Mouse (Mus musculus) forebrain, embryonic 13.5 days (tissue): Measurements from ENCODE around the gene Atf7ip. TPM values are rescaled to one million over a fixed set of nuclear protein-coding genes. Genes with fewer than 3 reads are reported as not detected.

Source experiments
- ATAC-seq: fragments of 200-750 bp; cut with Nextera tagmentation; 2 replicates; pipeline ENCODE4 v1.8.0; 2017
- H3K27ac ChIP-seq: fragments of 300-500 bp; sonication (generic); 2 replicates; pipeline ENCODE4 v1.5.1; 2015; ENCODE audit warnings: inconsistent platforms, mild to moderate bottlenecking, moderate library complexity
- H3K27me3 ChIP-seq: fragments of 300-500 bp; sonication (generic); 2 replicates; pipeline ENCODE4 v1.6.1; 2015; ENCODE audit warnings: mild to moderate bottlenecking, inconsistent platforms
- H3K36me3 ChIP-seq: fragments of 300-500 bp; sonication (generic); 2 replicates; pipeline ENCODE4 v1.6.1; 2015; ENCODE audit warnings: mild to moderate bottlenecking, inconsistent platforms; ENCODE audit not compliant: poor library complexity, severe bottlenecking
- H3K4me1 ChIP-seq: fragments of 300-500 bp; sonication (generic); 2 replicates; pipeline ENCODE4 v1.6.1; 2015; ENCODE audit warnings: inconsistent platforms
- H3K4me2 ChIP-seq: fragments of 300-500 bp; sonication (generic); 2 replicates; pipeline ENCODE4 v1.6.1; 2015; ENCODE audit warnings: inconsistent platforms, mild to moderate bottlenecking, moderate library complexity
- H3K4me3 ChIP-seq: fragments of 300-500 bp; sonication (generic); 2 replicates; pipeline ENCODE4 v1.5.1; 2015; ENCODE audit warnings: mild to moderate bottlenecking, inconsistent platforms
- H3K9ac ChIP-seq: fragments of 300-500 bp; sonication (generic); 2 replicates; pipeline ENCODE4 v1.6.1; 2015; ENCODE audit warnings: mild to moderate bottlenecking, inconsistent platforms
- H3K9me3 ChIP-seq: fragments of 300-500 bp; sonication (generic); replicated peaks from 2 replicates; pipeline ENCODE4 v1.6.1; 2016; ENCODE audit warnings: inconsistent platforms
- WGBS: fragments of 180-500 bp; shearing (Covaris S2); methylation state at CpG from one replicate; pipeline ENCODE4 v1.1.7; 2015; 5-methylcytosine and 5-hydroxymethylcytosine counted together
- polyA plus RNA-seq: library from polyadenylated mRNA; unstranded; fragments of >200 nt; fragmentation: Nextera tagmentation; extraction: Ambion mirVana; gene quantifications from 2 replicates; pipeline ENCODE4 v1.2.1, GENCODE M21; 2015

Gene Atf7ip
- polyA plus RNA-seq, 1 experiment from 2014 or later = 47.3 TPM

- no peaks in the 10 kb centered on the region for H3K27me3 ChIP-seq
- WGBS = 91% methylated on average over 2 of the region's 2 CpGs
- no peak for ATAC-seq
Measured at GRCm38 (mm10) chr6:136644171-136644570, 138.2 kb downstream of the Atf7ip start.

DNA sequence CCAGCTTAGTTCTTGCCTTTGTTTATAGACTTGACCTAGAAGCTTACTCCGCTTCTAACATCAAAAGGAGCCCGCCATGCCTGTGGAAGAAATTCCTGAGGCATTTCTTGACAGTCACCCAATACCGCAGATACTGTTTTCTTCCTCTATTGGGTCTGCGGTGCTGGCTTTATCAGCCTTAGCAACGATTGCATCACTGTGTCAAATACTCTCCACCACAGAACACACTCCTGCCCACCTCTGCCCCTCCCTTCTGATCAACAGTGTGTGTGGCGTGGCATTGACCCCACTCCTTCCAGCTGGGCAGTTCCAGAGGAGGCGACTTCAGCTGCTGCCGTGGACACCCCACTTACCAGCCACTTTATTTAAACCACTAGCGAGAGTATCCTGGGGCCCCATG is 139.8 kb downstream of the Atf7ip start:
- Histone ChIP-seq H3K4me3 (no peak overlapping the region), H3K9me3 (0 out of 2 replicates have a peak, but pooled peaks cover 3% of the 10 kb centered on the region), H3K4me2 (no peak overlapping the region), H3K36me3 (no peaks in the 10 kb centered on the region), H3K9ac (no peak overlapping the region), H3K27me3 (no peaks in the 10 kb centered on the region), H3K27ac (no peak overlapping the region), H3K4me1 (peaks cover 11% of the 10 kb centered on the region)
- no peak for ATAC-seq
- WGBS = 50% methylated on average over 9 of the region's 9 CpGs

More at GRCm38 (mm10) chr6:136644171-136644570, 138.2 kb downstream of the Atf7ip start:
- Histone ChIP-seq H3K4me2 (no peak overlapping the region), H3K4me3 (no peak overlapping the region), H3K27ac (no peak overlapping the region), H3K36me3 (no peaks in the 10 kb centered on the region), H3K9ac (no peak overlapping the region), H3K4me1 (peaks cover 11% of the 10 kb centered on the region), H3K9me3 (0 out of 2 replicates have a peak, but pooled peaks cover 3% of the 10 kb centered on the region)

GRCm38 (mm10) chr6:136646207-136646606 is 140.2 kb downstream of the Atf7ip start:
- ATAC-seq = no peak
- Histone ChIP-seq H3K4me1 (peaks cover 11% of the 10 kb centered on the region), H3K4me2 (no peak overlapping the region), H3K9me3 (0 out of 2 replicates have a peak, but pooled peaks cover 3% of the 10 kb centered on the region), H3K36me3 (no peaks in the 10 kb centered on the region), H3K27ac (no peak overlapping the region), H3K9ac (no peak overlapping the region), H3K4me3 (no peak overlapping the region), H3K27me3 (no peaks in the 10 kb centered on the region)
- 27% methylated on average over 6 of the region's 6 CpGs for WGBS

DNA sequence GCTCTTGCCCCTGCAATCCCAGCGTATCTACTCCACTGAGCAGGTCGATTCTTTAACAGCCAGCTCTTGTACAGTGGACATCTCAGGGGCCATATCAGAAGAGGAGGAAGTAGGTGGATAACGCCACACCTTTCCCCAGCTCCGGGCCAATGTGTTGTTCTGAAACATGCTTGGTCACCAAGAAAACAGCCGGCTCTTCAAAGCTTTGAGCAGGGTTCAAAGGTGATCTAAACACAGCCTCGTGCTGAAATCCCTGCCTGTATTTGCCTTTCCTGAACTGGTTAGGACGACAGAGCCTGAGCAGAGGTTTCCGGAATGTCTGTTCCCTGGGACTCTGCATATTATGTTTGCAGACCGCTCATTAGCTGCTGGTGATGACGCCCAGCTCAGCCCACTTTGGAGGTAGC is 141.5 kb downstream of the Atf7ip start:
- H3K9ac ChIP-seq = no peak overlapping the region
- H3K36me3 ChIP-seq = no peaks in the 10 kb centered on the region
- no peak for ATAC-seq
- H3K4me1 ChIP-seq = peaks cover 11% of the 10 kb centered on the region
- 81% methylated on average over 10 of the region's 10 CpGs for WGBS
- H3K4me2 ChIP-seq = no peak overlapping the region
- H3K27ac ChIP-seq = no peak overlapping the region
- no peaks in the 10 kb centered on the region for H3K27me3 ChIP-seq
- H3K9me3 ChIP-seq = 0 out of 2 replicates have a peak, but pooled peaks cover 3% of the 10 kb centered on the region
- H3K4me3 ChIP-seq = no peak overlapping the region

- H3K27me3 ChIP-seq = no peaks in the 10 kb centered on the region
- WGBS = 94% methylated on average over 8 of the region's 8 CpGs
- ATAC-seq = no peak
Measured at GRCm38 (mm10) chr6:136650664-136651063, 144.7 kb downstream of the Atf7ip start.

GRCm38 (mm10) chr6:136653331-136653730 is 147.4 kb downstream of the Atf7ip start:
- no peak for ATAC-seq
- Histone ChIP-seq H3K27me3 (no peaks in the 10 kb centered on the region), H3K4me3 (no peak overlapping the region), H3K27ac (no peak overlapping the region), H3K4me2 (no peak overlapping the region), H3K9me3 (no peaks in the 10 kb centered on the region), H3K9ac (no peak overlapping the region), H3K4me1 (no peaks in the 10 kb centered on the region), H3K36me3 (no peaks in the 10 kb centered on the region)
- 76% methylated on average over 5 of the region's 5 CpGs for WGBS

More at GRCm38 (mm10) chr6:136650664-136651063, 144.7 kb downstream of the Atf7ip start:
- H3K9ac ChIP-seq = no peak overlapping the region
- H3K4me3 ChIP-seq = no peak overlapping the region
- H3K9me3 ChIP-seq = no peaks in the 10 kb centered on the region
- peaks cover 7% of the 10 kb centered on the region for H3K4me1 ChIP-seq
- no peak overlapping the region for H3K4me2 ChIP-seq
- H3K36me3 ChIP-seq = no peaks in the 10 kb centered on the region
- no peak overlapping the region for H3K27ac ChIP-seq

GRCm38 (mm10) chr6:136654470-136654869 is 148.5 kb downstream of the Atf7ip start:
- Histone ChIP-seq H3K9me3 (no peaks in the 10 kb centered on the region), H3K4me3 (no peak overlapping the region), H3K4me1 (no peaks in the 10 kb centered on the region), H3K27ac (no peak overlapping the region), H3K27me3 (no peaks in the 10 kb centered on the region), H3K4me2 (no peak overlapping the region), H3K36me3 (no peaks in the 10 kb centered on the region), H3K9ac (no peak overlapping the region)
- ATAC-seq = no peak
- WGBS = 94% methylated on average over 19 of the region's 20 CpGs

- no peak overlapping the region for H3K27ac ChIP-seq
- no peaks in the 10 kb centered on the region for H3K4me1 ChIP-seq
- H3K9me3 ChIP-seq = no peaks in the 10 kb centered on the region
- no peak overlapping the region for H3K4me3 ChIP-seq
- WGBS = 75% methylated on average over 11 of the region's 11 CpGs
- H3K36me3 ChIP-seq = no peaks in the 10 kb centered on the region
- no peak overlapping the region for H3K4me2 ChIP-seq
- no peak for ATAC-seq
- H3K9ac ChIP-seq = no peak overlapping the region
- peaks cover 11% of the 10 kb centered on the region for H3K27me3 ChIP-seq
Measured at GRCm38 (mm10) chr6:136655786-136656185, 149.8 kb downstream of the Atf7ip start.

DNA sequence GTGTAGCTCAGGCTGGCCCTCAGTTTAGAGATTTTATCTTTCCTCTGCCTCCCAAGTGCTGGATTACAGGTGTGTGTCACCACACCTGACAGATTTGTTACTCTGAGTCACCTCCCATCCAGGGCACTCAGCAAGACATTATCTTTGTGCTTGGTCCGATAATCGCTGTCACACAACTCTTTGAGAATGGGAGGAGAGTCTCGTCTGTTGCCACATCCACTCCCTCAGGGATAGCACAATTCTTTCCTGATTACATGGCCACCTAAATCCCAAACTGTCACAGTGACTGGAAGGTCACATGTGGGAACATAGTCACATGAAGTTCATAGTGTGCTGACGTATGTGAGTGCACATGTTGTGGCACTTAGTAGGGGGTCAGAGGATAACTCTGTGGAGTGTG is 152.3 kb downstream of the Atf7ip start:
- Histone ChIP-seq H3K9me3 (no peaks in the 10 kb centered on the region), H3K27ac (no peak overlapping the region), H3K4me3 (no peak overlapping the region), H3K4me2 (no peak overlapping the region), H3K9ac (no peak overlapping the region), H3K4me1 (peaks cover 10% of the 10 kb centered on the region), H3K27me3 (peaks cover 33% of the 10 kb centered on the region), H3K36me3 (no peaks in the 10 kb centered on the region)
- no peak for ATAC-seq
- 94% methylated on average over 4 of the region's 4 CpGs for WGBS

DNA sequence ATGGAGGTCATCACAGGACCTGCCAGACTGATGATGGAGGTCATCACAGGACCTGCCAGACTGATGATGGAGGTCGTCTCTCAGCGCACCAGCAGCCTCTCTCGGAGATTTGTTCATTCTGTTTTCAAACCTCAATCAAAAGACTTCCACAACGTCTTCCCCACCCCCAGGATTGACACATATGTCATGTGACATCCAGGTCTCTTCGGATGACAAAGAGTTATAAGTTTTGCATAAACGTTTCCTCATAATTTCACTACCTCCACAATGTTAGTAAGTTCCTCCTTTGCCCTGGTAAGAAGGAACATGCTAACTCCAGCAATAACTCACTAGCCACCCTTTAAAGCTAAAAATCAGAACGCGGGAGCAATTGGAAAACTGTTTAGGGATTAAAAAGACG is 153.3 kb downstream of the Atf7ip start:
- no peak overlapping the region for H3K4me3 ChIP-seq
- no peak overlapping the region for H3K9ac ChIP-seq
- H3K9me3 ChIP-seq = no peaks in the 10 kb centered on the region
- H3K27me3 ChIP-seq = peaks cover 40% of the 10 kb centered on the region
- no peaks in the 10 kb centered on the region for H3K36me3 ChIP-seq
- ATAC-seq = no peak
- no peak overlapping the region for H3K4me2 ChIP-seq
- H3K4me1 ChIP-seq = peaks cover 10% of the 10 kb centered on the region
- no peak overlapping the region for H3K27ac ChIP-seq
- WGBS = 92% methylated on average over 9 of the region's 9 CpGs

Other genes starting within 250 kb of the Atf7ip start
- not detected in 2 replicates for gene Gm8994, start 178.6 kb upstream of the Atf7ip start, polyA plus RNA-seq
- not detected in 2 replicates for gene E330021D16Rik, start 90.6 kb upstream of the Atf7ip start, polyA plus RNA-seq
- gene Plbd1, start 155.8 kb downstream of the Atf7ip start, polyA plus RNA-seq = 0.28 and 0.33 TPM in 2 replicates